Mouse (Mus musculus) hindbrain, embryonic 14.5 days (tissue): ENCODE results near the gene Arhgap18. TPM values are rescaled to one million over a fixed set of nuclear protein-coding genes. Genes with fewer than 3 reads are reported as not detected.

ENCODE experiments used
- ATAC-seq: fragments of 200-750 bp; cut with Nextera tagmentation; 2 replicates; pipeline ENCODE4 v1.8.0; 2017; ENCODE audit warnings: moderate number of reproducible peaks, mild to moderate bottlenecking, moderate TSS enrichment, moderate library complexity; ENCODE audit not compliant: low FRiP score
- DNase-seq: peaks from one replicate; pipeline ENCODE4 v3.0.0-alpha.2; 2015; ENCODE audit warnings: low spot score
- H3K27ac ChIP-seq: fragments of 300-500 bp; sonication (generic); 2 replicates; pipeline ENCODE4 v1.5.1; 2014; ENCODE audit warnings: mild to moderate bottlenecking, moderate library complexity
- H3K27me3 ChIP-seq: fragments of 300-500 bp; sonication (generic); 2 replicates; pipeline ENCODE4 v1.6.1; 2014; ENCODE audit warnings: mild to moderate bottlenecking, low read length, mixed read lengths; ENCODE audit not compliant: control insufficient read depth, insufficient read depth
- H3K36me3 ChIP-seq: fragments of 300-500 bp; sonication (generic); replicated peaks from 2 replicates; pipeline ENCODE4 v1.6.1; 2014; ENCODE audit not compliant: control insufficient read depth, insufficient read depth
- H3K4me1 ChIP-seq: fragments of 300-500 bp; sonication (generic); replicated peaks from 2 replicates; pipeline ENCODE4 v1.6.1; 2014; ENCODE audit warnings: antibody characterized with exemption, low read length, mixed read lengths; ENCODE audit not compliant: control insufficient read depth, insufficient read depth
- H3K4me2 ChIP-seq: fragments of 300-500 bp; sonication (generic); replicated peaks from 2 replicates; pipeline ENCODE4 v1.6.1; 2014; ENCODE audit warnings: mild to moderate bottlenecking, moderate library complexity
- H3K4me3 ChIP-seq: fragments of 300-500 bp; sonication (generic); replicated peaks from 2 replicates; pipeline ENCODE4 v1.5.1; 2014; ENCODE audit warnings: mild to moderate bottlenecking, low read length
- H3K9ac ChIP-seq: fragments of 300-500 bp; sonication (generic); 2 replicates; pipeline ENCODE4 v1.6.1; 2014
- H3K9me3 ChIP-seq: fragments of 300-500 bp; sonication (generic); 2 replicates; pipeline ENCODE4 v1.6.1; 2016; ENCODE audit warnings: low read length; ENCODE audit not compliant: control insufficient read depth
- WGBS: fragments of 180-500 bp; shearing (Covaris S2); extraction: QIAGEN DNeasy Blood & Tissue Kit; methylation state at CpG from one replicate; pipeline ENCODE4 v1.1.7; 2014; 5-methylcytosine and 5-hydroxymethylcytosine counted together
- polyA plus RNA-seq: library from polyadenylated mRNA; unstranded; fragments of >200 nt; fragmentation: Nextera tagmentation; extraction: Ambion mirVana; gene quantifications from 2 replicates; pipeline ENCODE4 v1.2.1, GENCODE M21; 2014

The Arhgap18 gene
- polyA plus RNA-seq, 1 experiment from 2014 or later: 14.9 TPM

GRCm38 (mm10) chr10:26797287-26797672, 44.1 kb downstream of the Arhgap18 start:
- no peaks in the 10 kb centered on the region for H3K27me3 ChIP-seq
- WGBS: 90% methylated on average over 7 of the region's 7 CpGs
- no peak for DNase-seq

GRCm38 (mm10) chr10:26798752-26799411, 45.7 kb downstream of the Arhgap18 start:
- no peak overlapping the region for H3K9ac ChIP-seq
- no peaks in the 10 kb centered on the region for H3K9me3 ChIP-seq
- no peak overlapping the region for H3K27ac ChIP-seq
- no peak overlapping the region for H3K4me3 ChIP-seq
- H3K4me2 ChIP-seq: no peak overlapping the region
- H3K4me1 ChIP-seq: 0 out of 2 replicates have a peak, but pooled peaks cover 5% of the 10 kb centered on the region
- H3K27me3 ChIP-seq: no peaks in the 10 kb centered on the region
- no peak for DNase-seq
- 92% methylated on average over 10 of the region's 10 CpGs for WGBS
- H3K36me3 ChIP-seq: no peaks in the 10 kb centered on the region
- ATAC-seq: no peak

More at GRCm38 (mm10) chr10:26797287-26797672, 44.1 kb downstream of the Arhgap18 start:
- Histone ChIP-seq H3K9me3 (no peaks in the 10 kb centered on the region), H3K27ac (no peak overlapping the region), H3K9ac (no peak overlapping the region), H3K4me1 (0 out of 2 replicates have a peak, but pooled peaks cover 5% of the 10 kb centered on the region), H3K36me3 (no peaks in the 10 kb centered on the region), H3K4me3 (no peak overlapping the region), H3K4me2 (no peak overlapping the region)
- no peak for ATAC-seq

- WGBS: 53% methylated on average over 5 of the region's 5 CpGs
- no peak for DNase-seq
- no peak overlapping the region for H3K27ac ChIP-seq
These were observed 46.4 kb downstream of the Arhgap18 start for GRCm38 (mm10) chr10:26799562-26800051.

GRCm38 (mm10) chr10:26804351-26804983, 51.2 kb downstream of the Arhgap18 start:
- H3K4me2 ChIP-seq: no peak overlapping the region
- no peaks in the 10 kb centered on the region for H3K9me3 ChIP-seq
- no peaks in the 10 kb centered on the region for H3K27me3 ChIP-seq
- DNase-seq (no peak), ATAC-seq (no peak)
- no peak overlapping the region for H3K4me3 ChIP-seq
- WGBS: 57% methylated on average over 5 of the region's 5 CpGs
- no peak overlapping the region for H3K9ac ChIP-seq
- H3K27ac ChIP-seq: no peak overlapping the region
- H3K4me1 ChIP-seq: 0 out of 2 replicates have a peak, but pooled peaks cover 5% of the 10 kb centered on the region
- H3K36me3 ChIP-seq: no peaks in the 10 kb centered on the region

More at GRCm38 (mm10) chr10:26799562-26800051, 46.4 kb downstream of the Arhgap18 start:
- no peaks in the 10 kb centered on the region for H3K9me3 ChIP-seq
- H3K36me3 ChIP-seq: no peaks in the 10 kb centered on the region
- H3K9ac ChIP-seq: no peak overlapping the region
- no peak for ATAC-seq
- H3K4me2 ChIP-seq: no peak overlapping the region
- no peak overlapping the region for H3K4me3 ChIP-seq
- no peaks in the 10 kb centered on the region for H3K27me3 ChIP-seq
- 0 out of 2 replicates have a peak, but pooled peaks cover 5% of the 10 kb centered on the region for H3K4me1 ChIP-seq

- H3K9ac ChIP-seq: no peak overlapping the region
- no peak overlapping the region for H3K4me3 ChIP-seq
- no peaks in the 10 kb centered on the region for H3K27me3 ChIP-seq
- H3K4me2 ChIP-seq: no peak overlapping the region
- H3K4me1 ChIP-seq: no peaks in the 10 kb centered on the region
- H3K27ac ChIP-seq: no peak overlapping the region
- no peak for ATAC-seq
- H3K9me3 ChIP-seq: no peaks in the 10 kb centered on the region
- no peak for DNase-seq
- H3K36me3 ChIP-seq: no peaks in the 10 kb centered on the region
- 69% methylated on average over 1 of the region's 1 CpGs for WGBS
These were observed 51.8 kb downstream of the Arhgap18 start for GRCm38 (mm10) chr10:26805007-26805406.

- no peaks in the 10 kb centered on the region for H3K9me3 ChIP-seq
- no peak overlapping the region for H3K27ac ChIP-seq
- no peaks in the 10 kb centered on the region for H3K4me1 ChIP-seq
- H3K27me3 ChIP-seq: no peaks in the 10 kb centered on the region
- H3K4me2 ChIP-seq: no peak overlapping the region
- no peak overlapping the region for H3K9ac ChIP-seq
- 71% methylated on average over 3 of the region's 3 CpGs for WGBS
- no peak overlapping the region for H3K4me3 ChIP-seq
- no peak for DNase-seq
- no peaks in the 10 kb centered on the region for H3K36me3 ChIP-seq
- no peak for ATAC-seq
These were observed 52.9 kb downstream of the Arhgap18 start for GRCm38 (mm10) chr10:26806092-26806491.

GRCm38 (mm10) chr10:26810059-26810458, 56.8 kb downstream of the Arhgap18 start:
- Histone ChIP-seq H3K4me2 (no peak overlapping the region), H3K9ac (no peak overlapping the region), H3K27me3 (no peaks in the 10 kb centered on the region), H3K36me3 (no peaks in the 10 kb centered on the region), H3K9me3 (no peaks in the 10 kb centered on the region), H3K4me3 (no peak overlapping the region), H3K27ac (no peak overlapping the region), H3K4me1 (no peaks in the 10 kb centered on the region)
- 92% methylated on average over 7 of the region's 7 CpGs for WGBS
- DNase-seq (no peak), ATAC-seq (no peak)

- Histone ChIP-seq H3K9ac (no peak overlapping the region), H3K36me3 (no peaks in the 10 kb centered on the region), H3K27me3 (no peaks in the 10 kb centered on the region), H3K4me1 (no peaks in the 10 kb centered on the region), H3K4me3 (no peak overlapping the region), H3K9me3 (no peaks in the 10 kb centered on the region), H3K4me2 (no peak overlapping the region), H3K27ac (no peak overlapping the region)
- no peak for ATAC-seq
- 82% methylated on average over 5 of the region's 5 CpGs for WGBS
- no peak for DNase-seq
These were observed 57.6 kb downstream of the Arhgap18 start for GRCm38 (mm10) chr10:26810810-26811209.

GRCm38 (mm10) chr10:26811342-26811741, 58.1 kb downstream of the Arhgap18 start:
- no peak for ATAC-seq
- H3K4me2 ChIP-seq: no peak overlapping the region
- H3K36me3 ChIP-seq: no peaks in the 10 kb centered on the region
- no peak overlapping the region for H3K27ac ChIP-seq
- H3K4me1 ChIP-seq: no peaks in the 10 kb centered on the region
- no peaks in the 10 kb centered on the region for H3K27me3 ChIP-seq
- H3K9me3 ChIP-seq: no peaks in the 10 kb centered on the region
- H3K4me3 ChIP-seq: no peak overlapping the region
- H3K9ac ChIP-seq: no peak overlapping the region
- no peak for DNase-seq
- WGBS: 60% methylated on average over 4 of the region's 4 CpGs
